Mouse (Mus musculus) testis, adult 2 months (tissue): ENCODE data around the gene Slc52a3.

ENCODE experiments used
- CTCF ChIP-seq: fragments of 200-500 bp; IDR thresholded peaks from 2 replicates; pipeline ENCODE4 v1.5.1; 2012; ENCODE audit warnings: low read depth, mild to moderate bottlenecking, inconsistent platforms, low read length, moderate library complexity; ENCODE audit not compliant: control insufficient read depth, insufficient read depth, insufficient replicate concordance
- POLR2A ChIP-seq: fragments of 200-500 bp; IDR thresholded peaks from 2 replicates; pipeline ENCODE4 v1.6.1; 2012; ENCODE audit warnings: low read depth, mild to moderate bottlenecking, inconsistent platforms, low read length, moderate library complexity; ENCODE audit not compliant: control insufficient read depth

GRCm38 (mm10) chr2:152024883-152025422 lies 28.6 kb downstream of the Slc52a3 start:
- no peak for TF ChIP-seq CTCF
- no peak for TF ChIP-seq POLR2A
